Mouse (Mus musculus) erythroblast, embryonic 14.5 days (primary cell): ENCODE data around the gene Lef1.

Source experiments
- GATA1 ChIP-seq: IDR thresholded peaks from 2 replicates; pipeline ENCODE4 v1.6.1; 2012; ENCODE audit warnings: low read length, inconsistent platforms, mixed read lengths
- TAL1 ChIP-seq: IDR thresholded peaks from 3 replicates; pipeline ENCODE4 v1.6.1; 2012; ENCODE audit warnings: low read length, inconsistent platforms, mixed read lengths

GRCm38 (mm10) chr3:131117883-131118282, 7.6 kb downstream of the Lef1 start:
- TF ChIP-seq TAL1 = no peak
- TF ChIP-seq GATA1 = no peak
